Mouse (Mus musculus): ENCODE data around the gene Fam171a2. TPM values are rescaled to one million over a fixed set of nuclear protein-coding genes. Genes with fewer than 3 reads are reported as not detected.
A peak's percentile ranks its signal among the peaks of the same experiment; 100 is the strongest.

Fam171a2 gene
- polyA plus RNA-seq, 1 experiment from 2014 or later: 7.9 TPM

DNA sequence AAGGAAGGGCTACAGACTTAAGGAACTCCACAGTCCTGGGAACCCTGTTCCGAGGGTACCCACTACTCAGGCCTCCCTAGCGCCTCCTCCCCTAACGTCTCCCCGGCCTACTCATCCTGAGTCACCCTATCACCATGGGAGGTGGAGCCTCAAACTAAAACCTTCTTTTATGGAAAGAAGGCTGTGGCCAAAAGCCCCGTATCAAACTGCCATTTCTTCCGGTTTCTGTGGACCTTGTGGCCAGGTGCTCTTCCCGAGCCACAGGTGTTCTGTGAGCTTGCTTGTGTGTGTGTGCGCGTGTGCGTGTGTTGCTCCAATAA is 11.1 kb downstream of the Fam171a2 start:
- H3K27ac ChIP-seq (replicated peaks; ENCODE audit: low read depth, low read length): no peak overlapping the region
- ATAC-seq (ENCODE audit: insufficient number of reproducible peaks, low FRiP score, low TSS enrichment, low read depth) (no peak), DNase-seq (ENCODE audit: low spot score) (no peak)
- H3K4me2 ChIP-seq (ENCODE audit: low read depth, severe bottlenecking): no peak overlapping the region
- H3K4me1 ChIP-seq (ENCODE audit: control insufficient read depth, insufficient read depth, low read length): peaks cover 11% of the 10 kb centered on the region
- H3K27me3 ChIP-seq (ENCODE audit: control insufficient read depth, insufficient read depth, low read length): 0 out of 2 replicates have a peak, but pooled peaks cover 4% of the 10 kb centered on the region
- H3K9me3 ChIP-seq (ENCODE audit: control insufficient read depth, low read length): no peaks in the 10 kb centered on the region
- no peak overlapping the region for H3K9ac ChIP-seq (ENCODE audit: low read length)
- peaks cover 9% of the 10 kb centered on the region for H3K36me3 ChIP-seq (ENCODE audit: control insufficient read depth, insufficient read depth, low read length)
- H3K4me3 ChIP-seq (ENCODE audit: low read depth, low read length): no peak overlapping the region
- WGBS: 84% methylated on average over 10 of the region's 10 CpGs

DNA sequence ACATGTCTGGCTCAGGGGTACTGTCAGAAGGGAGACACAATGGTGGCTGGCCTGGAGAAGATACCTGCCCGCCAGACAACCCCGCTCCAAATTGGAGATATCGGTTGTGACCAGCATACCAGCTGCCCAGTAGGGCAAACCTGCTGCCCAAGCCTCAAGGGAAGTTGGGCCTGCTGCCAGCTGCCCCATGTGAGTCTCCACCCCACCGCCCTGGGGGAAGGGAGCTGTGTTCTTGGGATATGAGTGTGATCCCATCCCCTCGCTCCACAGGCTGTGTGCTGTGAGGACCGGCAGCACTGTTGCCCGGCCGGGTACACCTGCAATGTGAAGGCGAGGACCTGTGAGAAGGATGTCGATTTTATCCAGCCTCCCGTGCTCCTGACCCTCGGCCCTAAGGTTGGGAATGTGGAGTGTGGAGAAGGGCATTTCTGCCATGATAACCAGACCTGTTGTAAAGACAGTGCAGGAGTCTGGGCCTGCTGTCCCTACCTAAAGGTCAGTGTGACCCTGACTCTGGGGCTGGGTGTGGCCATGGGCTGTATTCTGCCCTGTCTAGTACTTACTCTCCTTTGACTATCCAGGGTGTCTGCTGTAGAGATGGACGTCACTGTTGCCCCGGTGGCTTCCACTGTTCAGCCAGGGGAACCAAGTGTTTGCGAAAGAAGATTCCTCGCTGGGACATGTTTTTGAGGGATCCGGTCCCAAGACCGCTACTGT is 11.6 kb downstream of the Fam171a2 start:
- DNase-seq (ENCODE audit: low spot score): no peak

DNA sequence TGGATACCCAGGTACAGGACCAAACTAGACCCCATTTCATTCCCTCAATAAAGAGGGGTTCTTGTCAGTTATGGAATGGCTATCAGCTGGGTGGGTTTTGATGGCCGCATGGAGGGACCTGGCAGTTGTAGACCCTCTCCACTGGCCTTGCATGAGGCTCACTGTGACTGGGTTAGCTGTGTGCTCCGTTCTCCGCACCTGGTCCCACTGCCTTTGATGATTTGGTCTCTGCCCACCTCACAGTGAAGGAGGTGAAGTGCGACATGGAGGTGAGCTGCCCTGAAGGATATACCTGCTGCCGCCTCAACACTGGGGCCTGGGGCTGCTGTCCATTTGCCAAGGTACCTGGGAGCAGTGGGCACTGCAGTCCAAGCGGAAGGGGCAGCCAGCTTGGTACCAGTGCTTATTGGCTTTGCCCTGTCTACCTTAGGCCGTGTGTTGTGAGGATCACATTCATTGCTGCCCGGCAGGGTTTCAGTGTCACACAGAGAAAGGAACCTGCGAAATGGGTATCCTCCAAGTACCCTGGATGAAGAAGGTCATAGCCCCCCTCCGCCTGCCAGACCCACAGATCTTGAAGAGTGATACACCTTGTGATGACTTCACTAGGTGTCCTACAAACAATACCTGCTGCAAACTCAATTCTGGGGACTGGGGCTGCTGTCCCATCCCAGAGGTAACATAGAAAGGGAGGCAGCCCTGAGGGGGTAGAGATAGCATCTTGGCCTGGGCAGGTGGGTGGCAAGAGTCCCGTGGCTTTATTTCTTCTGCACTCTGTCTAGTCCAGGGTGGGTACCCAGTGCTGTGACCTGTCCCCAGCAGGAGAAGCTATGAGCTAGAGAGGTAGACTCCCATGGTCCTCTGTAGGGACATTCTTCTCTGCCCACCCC is 12.4 kb downstream of the Fam171a2 start:
- H3K27me3 ChIP-seq (ENCODE audit: control insufficient read depth, insufficient read depth, low read length): 0 out of 2 replicates have a peak, but pooled peaks cover 4% of the 10 kb centered on the region

More for the DNA sequence above, 11.6 kb downstream of the Fam171a2 start:
- no peak for ATAC-seq (ENCODE audit: insufficient number of reproducible peaks, low FRiP score, low TSS enrichment, low read depth)
- no peak overlapping the region for H3K4me2 ChIP-seq (ENCODE audit: low read depth, severe bottlenecking)
- H3K9me3 ChIP-seq (ENCODE audit: control insufficient read depth, low read length): no peaks in the 10 kb centered on the region
- H3K27ac ChIP-seq (replicated peaks; ENCODE audit: low read depth, low read length): no peak overlapping the region
- WGBS: 92% methylated on average over 18 of the region's 18 CpGs
- 0 out of 2 replicates have a peak, but pooled peaks cover 4% of the 10 kb centered on the region for H3K27me3 ChIP-seq (ENCODE audit: control insufficient read depth, insufficient read depth, low read length)
- no peak overlapping the region for H3K9ac ChIP-seq (ENCODE audit: low read length)
- peaks cover 9% of the 10 kb centered on the region for H3K36me3 ChIP-seq (ENCODE audit: control insufficient read depth, insufficient read depth, low read length)
- peaks cover 11% of the 10 kb centered on the region for H3K4me1 ChIP-seq (ENCODE audit: control insufficient read depth, insufficient read depth, low read length)
- no peak overlapping the region for H3K4me3 ChIP-seq (ENCODE audit: low read depth, low read length)

DNA sequence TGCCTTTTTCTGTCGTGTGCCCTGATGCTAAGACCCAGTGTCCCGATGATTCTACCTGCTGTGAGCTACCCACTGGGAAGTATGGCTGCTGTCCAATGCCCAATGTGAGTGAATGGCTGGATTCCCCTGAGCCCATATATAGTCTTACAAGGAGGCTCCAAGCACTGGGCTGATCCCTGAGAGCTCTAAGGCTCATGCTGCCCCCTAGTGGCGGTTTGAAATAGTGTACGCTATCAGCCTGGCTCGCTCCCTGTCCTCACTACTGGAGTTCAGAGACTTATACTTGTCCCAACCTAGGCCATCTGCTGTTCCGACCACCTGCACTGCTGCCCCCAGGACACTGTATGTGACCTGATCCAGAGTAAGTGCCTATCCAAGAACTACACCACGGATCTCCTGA is 13.1 kb downstream of the Fam171a2 start:
- WGBS: 19% methylated on average over 7 of the region's 7 CpGs
- Histone ChIP-seq H3K9me3 (ENCODE audit: control insufficient read depth, low read length) (no peaks in the 10 kb centered on the region), H3K4me1 (ENCODE audit: control insufficient read depth, insufficient read depth, low read length) (peaks cover 14% of the 10 kb centered on the region), H3K36me3 (ENCODE audit: control insufficient read depth, insufficient read depth, low read length) (peaks cover 9% of the 10 kb centered on the region), H3K27ac (replicated peaks; ENCODE audit: low read depth, low read length) (no peak overlapping the region), H3K4me2 (ENCODE audit: low read depth, severe bottlenecking) (no peak overlapping the region), H3K27me3 (ENCODE audit: control insufficient read depth, insufficient read depth, low read length) (0 out of 2 replicates have a peak, but pooled peaks cover 4% of the 10 kb centered on the region), H3K9ac (ENCODE audit: low read length) (no peak overlapping the region), H3K4me3 (ENCODE audit: low read depth, low read length) (no peak overlapping the region)
- ATAC-seq (ENCODE audit: insufficient number of reproducible peaks, low FRiP score, low TSS enrichment, low read depth) (no peak), DNase-seq (ENCODE audit: low spot score) (peak; percentile 93)

More for the DNA sequence above, 12.4 kb downstream of the Fam171a2 start:
- 93% methylated on average over 11 of the region's 11 CpGs for WGBS
- Histone ChIP-seq H3K4me3 (ENCODE audit: low read depth, low read length) (no peak overlapping the region), H3K9ac (ENCODE audit: low read length) (no peak overlapping the region), H3K9me3 (ENCODE audit: control insufficient read depth, low read length) (no peaks in the 10 kb centered on the region), H3K36me3 (ENCODE audit: control insufficient read depth, insufficient read depth, low read length) (peaks cover 9% of the 10 kb centered on the region), H3K27ac (replicated peaks; ENCODE audit: low read depth, low read length) (no peak overlapping the region), H3K4me2 (ENCODE audit: low read depth, severe bottlenecking) (no peak overlapping the region), H3K4me1 (ENCODE audit: control insufficient read depth, insufficient read depth, low read length) (peaks cover 11% of the 10 kb centered on the region)
- ATAC-seq (ENCODE audit: insufficient number of reproducible peaks, low FRiP score, low TSS enrichment, low read depth): no peak
- DNase-seq (ENCODE audit: low spot score): no peak

DNA sequence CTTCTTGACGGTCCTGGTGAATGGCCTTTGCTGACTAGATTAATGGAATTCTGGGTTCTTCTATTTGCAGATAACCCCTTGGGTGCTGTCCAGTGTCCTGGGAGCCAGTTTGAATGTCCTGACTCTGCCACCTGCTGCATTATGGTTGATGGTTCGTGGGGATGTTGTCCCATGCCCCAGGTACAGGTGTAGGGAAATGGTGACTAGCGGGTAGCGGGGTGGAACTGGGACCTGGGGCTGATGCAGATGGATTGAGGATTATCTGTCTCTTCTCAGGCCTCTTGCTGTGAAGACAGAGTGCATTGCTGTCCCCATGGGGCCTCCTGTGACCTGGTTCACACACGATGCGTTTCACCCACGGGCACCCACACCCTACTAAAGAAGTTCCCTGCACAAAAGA is 13.6 kb downstream of the Fam171a2 start:
- 0 out of 2 replicates have a peak, but pooled peaks cover 4% of the 10 kb centered on the region for H3K27me3 ChIP-seq (ENCODE audit: control insufficient read depth, insufficient read depth, low read length)
- WGBS: 90% methylated on average over 7 of the region's 7 CpGs
- ATAC-seq (ENCODE audit: insufficient number of reproducible peaks, low FRiP score, low TSS enrichment, low read depth) (no peak), DNase-seq (ENCODE audit: low spot score) (no peak)
- no peak overlapping the region for H3K27ac ChIP-seq (replicated peaks; ENCODE audit: low read depth, low read length)
- H3K4me1 ChIP-seq (ENCODE audit: control insufficient read depth, insufficient read depth, low read length): peaks cover 14% of the 10 kb centered on the region
- H3K4me2 ChIP-seq (ENCODE audit: low read depth, severe bottlenecking): no peak overlapping the region
- H3K36me3 ChIP-seq (ENCODE audit: control insufficient read depth, insufficient read depth, low read length): peaks cover 9% of the 10 kb centered on the region
- no peak overlapping the region for H3K4me3 ChIP-seq (ENCODE audit: low read depth, low read length)
- no peaks in the 10 kb centered on the region for H3K9me3 ChIP-seq (ENCODE audit: control insufficient read depth, low read length)
- no peak overlapping the region for H3K9ac ChIP-seq (ENCODE audit: low read length)

DNA sequence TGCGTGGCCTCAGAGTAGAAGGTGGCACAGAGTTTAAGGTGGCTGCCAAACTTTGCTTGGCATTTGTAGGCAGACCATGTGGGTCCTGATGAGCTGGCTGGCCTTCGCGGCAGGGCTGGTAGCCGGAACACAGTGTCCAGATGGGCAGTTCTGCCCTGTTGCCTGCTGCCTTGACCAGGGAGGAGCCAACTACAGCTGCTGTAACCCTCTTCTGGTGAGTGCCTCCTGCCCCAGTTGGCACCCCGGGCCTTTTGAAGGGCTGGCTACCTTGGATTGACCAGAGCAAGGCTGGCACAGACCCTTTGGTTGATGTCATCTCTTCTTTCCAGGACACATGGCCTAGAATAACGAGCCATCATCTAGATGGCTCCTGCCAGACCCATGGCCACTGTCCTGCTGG is 14.6 kb downstream of the Fam171a2 start:
- 88% methylated on average over 6 of the region's 6 CpGs for WGBS
- ATAC-seq (ENCODE audit: insufficient number of reproducible peaks, low FRiP score, low TSS enrichment, low read depth) (no peak), DNase-seq (ENCODE audit: low spot score) (no peak)
- H3K27ac ChIP-seq (replicated peaks; ENCODE audit: low read depth, low read length): no peak overlapping the region
- H3K4me2 ChIP-seq (ENCODE audit: low read depth, severe bottlenecking): no peak overlapping the region
- no peaks in the 10 kb centered on the region for H3K9me3 ChIP-seq (ENCODE audit: control insufficient read depth, low read length)
- 0 out of 2 replicates have a peak, but pooled peaks cover under 1% of the 10 kb centered on the region for H3K27me3 ChIP-seq (ENCODE audit: control insufficient read depth, insufficient read depth, low read length)
- H3K4me3 ChIP-seq (ENCODE audit: low read depth, low read length): no peak overlapping the region
- H3K36me3 ChIP-seq (ENCODE audit: control insufficient read depth, insufficient read depth, low read length): peaks cover 9% of the 10 kb centered on the region
- H3K9ac ChIP-seq (ENCODE audit: low read length): no peak overlapping the region
- H3K4me1 ChIP-seq (ENCODE audit: control insufficient read depth, insufficient read depth, low read length): peaks cover 11% of the 10 kb centered on the region

DNA sequence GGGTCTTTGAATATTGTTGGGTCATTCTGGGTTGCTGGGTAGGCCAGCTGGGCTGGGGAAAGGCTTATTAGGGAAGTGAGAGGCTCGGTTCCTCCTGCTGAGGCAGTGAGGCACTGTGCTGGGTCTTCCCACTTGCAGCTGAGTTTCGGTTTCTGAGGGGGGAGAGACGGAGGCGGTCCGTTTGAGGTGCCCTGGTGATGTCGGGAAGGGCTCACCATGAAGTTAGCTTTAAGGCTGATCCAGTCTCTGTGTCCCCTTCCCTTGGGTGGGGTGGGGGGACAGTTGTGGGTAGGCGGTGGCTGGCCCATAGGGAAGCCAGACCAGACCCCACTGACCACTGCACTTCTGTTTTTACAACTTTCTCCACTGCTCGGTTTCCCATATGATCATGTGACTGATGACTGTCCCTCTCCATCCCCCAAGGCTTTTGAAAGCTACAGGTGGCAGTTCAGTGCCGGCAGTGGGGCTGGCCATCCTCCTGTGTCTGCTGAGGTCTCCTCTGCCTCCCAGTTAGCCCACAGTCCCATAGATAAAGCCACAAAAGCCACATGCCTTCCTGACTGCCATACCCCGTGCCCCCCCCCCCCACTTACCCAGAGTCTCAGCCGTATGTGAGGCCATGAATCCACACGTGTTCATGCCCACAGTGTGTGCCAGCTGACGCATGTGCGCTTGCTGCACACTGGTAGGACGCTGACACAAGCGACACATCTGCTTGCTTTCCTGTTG is 15.2 kb downstream of the Fam171a2 start:
- Histone ChIP-seq H3K9ac (ENCODE audit: low read length) (no peak overlapping the region), H3K4me3 (ENCODE audit: low read depth, low read length) (no peak overlapping the region)
- no peak for ATAC-seq (ENCODE audit: insufficient number of reproducible peaks, low FRiP score, low TSS enrichment, low read depth)

DNA sequence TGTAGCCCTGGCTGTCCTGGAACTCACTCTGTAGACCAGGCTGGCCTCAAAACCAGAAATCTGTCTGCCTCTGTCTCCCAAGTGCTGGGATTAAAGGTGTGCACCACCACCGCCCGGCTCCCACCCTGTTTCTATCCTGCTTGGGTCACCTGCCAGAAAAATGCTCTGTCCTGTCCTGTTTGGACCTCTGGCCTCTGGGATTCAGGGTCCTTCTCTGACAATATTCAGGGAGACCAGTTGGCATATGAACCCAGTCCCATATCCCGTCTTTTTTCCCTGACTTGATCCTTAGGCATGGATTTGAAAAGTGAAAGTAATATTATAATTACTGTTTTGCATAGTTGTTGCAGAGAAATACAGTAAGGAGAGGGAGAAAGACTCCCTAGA is 15.8 kb downstream of the Fam171a2 start:
- H3K4me2 ChIP-seq (ENCODE audit: low read depth, severe bottlenecking): no peak overlapping the region
- H3K27me3 ChIP-seq (ENCODE audit: control insufficient read depth, insufficient read depth, low read length): no peaks in the 10 kb centered on the region
- H3K36me3 ChIP-seq (ENCODE audit: control insufficient read depth, insufficient read depth, low read length): peaks cover 9% of the 10 kb centered on the region
- no peak overlapping the region for H3K9ac ChIP-seq (ENCODE audit: low read length)
- no peak for ATAC-seq (ENCODE audit: insufficient number of reproducible peaks, low FRiP score, low TSS enrichment, low read depth)
- no peaks in the 10 kb centered on the region for H3K9me3 ChIP-seq (ENCODE audit: control insufficient read depth, low read length)
- DNase-seq (ENCODE audit: low spot score): no peak
- no peak overlapping the region for H3K27ac ChIP-seq (replicated peaks; ENCODE audit: low read depth, low read length)
- no peak overlapping the region for H3K4me3 ChIP-seq (ENCODE audit: low read depth, low read length)
- WGBS: 82% methylated on average over 3 of the region's 3 CpGs
- peaks cover 3% of the 10 kb centered on the region for H3K4me1 ChIP-seq (ENCODE audit: control insufficient read depth, insufficient read depth, low read length)

More for the DNA sequence above, 15.2 kb downstream of the Fam171a2 start:
- Histone ChIP-seq H3K36me3 (ENCODE audit: control insufficient read depth, insufficient read depth, low read length) (peaks cover 9% of the 10 kb centered on the region), H3K4me2 (ENCODE audit: low read depth, severe bottlenecking) (no peak overlapping the region), H3K27me3 (ENCODE audit: control insufficient read depth, insufficient read depth, low read length) (no peaks in the 10 kb centered on the region), H3K4me1 (ENCODE audit: control insufficient read depth, insufficient read depth, low read length) (peaks cover 5% of the 10 kb centered on the region), H3K9me3 (ENCODE audit: control insufficient read depth, low read length) (no peaks in the 10 kb centered on the region), H3K27ac (replicated peaks; ENCODE audit: low read depth, low read length) (no peak overlapping the region)
- no peak for DNase-seq (ENCODE audit: low spot score)
- WGBS: 64% methylated on average over 16 of the region's 16 CpGs
